Mouse (Mus musculus): ENCODE data around the gene Gm10282. TPM values are rescaled to one million over a fixed set of nuclear protein-coding genes. Genes with fewer than 3 reads are reported as not detected.

Gm10282 gene
- polyA plus RNA-seq, 1 experiment from 2014 or later, result 39.9 TPM

- no peaks in the 10 kb centered on the region for H3K27me3 ChIP-seq (ENCODE audit: control insufficient read depth, insufficient read depth, low read length)
- H3K4me2 ChIP-seq (ENCODE audit: low read depth, low read length), result no peak overlapping the region
- no peak for DNase-seq (ENCODE audit: low spot score)
- 75% methylated on average over 11 of the region's 11 CpGs for WGBS
- H3K4me1 ChIP-seq (ENCODE audit: control insufficient read depth, insufficient read depth, low read length), result no peaks in the 10 kb centered on the region
- no peak overlapping the region for H3K4me3 ChIP-seq (ENCODE audit: low read depth, low read length)
- no peak overlapping the region for H3K9ac ChIP-seq (replicated peaks; ENCODE audit: low read length)
- no peak overlapping the region for H3K27ac ChIP-seq (replicated peaks; ENCODE audit: low read depth, low read length)
- no peaks in the 10 kb centered on the region for H3K9me3 ChIP-seq (replicated peaks; ENCODE audit: control insufficient read depth, low read length)
- H3K36me3 ChIP-seq (replicated peaks; ENCODE audit: control insufficient read depth, insufficient read depth, low read depth, low read length), result no peaks in the 10 kb centered on the region
- no peak for ATAC-seq (replicated peaks; ENCODE audit: insufficient number of reproducible peaks, low FRiP score, low TSS enrichment, low read depth)
Measured at GRCm38 (mm10) chr8:72271051-72271660, 33.9 kb downstream of the Gm10282 start.

GRCm38 (mm10) chr8:72270606-72271005 lies 34.5 kb downstream of the Gm10282 start:
- H3K4me3 ChIP-seq (ENCODE audit: low read depth, low read length), result no peak overlapping the region
- H3K27ac ChIP-seq (replicated peaks; ENCODE audit: low read depth, low read length), result no peak overlapping the region
- H3K36me3 ChIP-seq (replicated peaks; ENCODE audit: control insufficient read depth, insufficient read depth, low read depth, low read length), result no peaks in the 10 kb centered on the region
- H3K27me3 ChIP-seq (ENCODE audit: control insufficient read depth, insufficient read depth, low read length), result no peaks in the 10 kb centered on the region
- ATAC-seq (replicated peaks; ENCODE audit: insufficient number of reproducible peaks, low FRiP score, low TSS enrichment, low read depth), result no peak
- no peaks in the 10 kb centered on the region for H3K9me3 ChIP-seq (replicated peaks; ENCODE audit: control insufficient read depth, low read length)
- H3K4me2 ChIP-seq (ENCODE audit: low read depth, low read length), result no peak overlapping the region
- no peak overlapping the region for H3K9ac ChIP-seq (replicated peaks; ENCODE audit: low read length)
- 86% methylated on average over 12 of the region's 12 CpGs for WGBS
- DNase-seq (ENCODE audit: low spot score), result no peak
- no peaks in the 10 kb centered on the region for H3K4me1 ChIP-seq (ENCODE audit: control insufficient read depth, insufficient read depth, low read length)

- H3K27ac ChIP-seq (replicated peaks; ENCODE audit: low read depth, low read length), result no peak overlapping the region
- H3K4me3 ChIP-seq (ENCODE audit: low read depth, low read length), result no peak overlapping the region
- no peaks in the 10 kb centered on the region for H3K36me3 ChIP-seq (replicated peaks; ENCODE audit: control insufficient read depth, insufficient read depth, low read depth, low read length)
- H3K9me3 ChIP-seq (replicated peaks; ENCODE audit: control insufficient read depth, low read length), result no peaks in the 10 kb centered on the region
- ATAC-seq (replicated peaks; ENCODE audit: insufficient number of reproducible peaks, low FRiP score, low TSS enrichment, low read depth) (no peak), DNase-seq (ENCODE audit: low spot score) (no peak)
- H3K27me3 ChIP-seq (ENCODE audit: control insufficient read depth, insufficient read depth, low read length), result no peaks in the 10 kb centered on the region
- H3K4me1 ChIP-seq (ENCODE audit: control insufficient read depth, insufficient read depth, low read length), result no peaks in the 10 kb centered on the region
- H3K9ac ChIP-seq (replicated peaks; ENCODE audit: low read length), result no peak overlapping the region
- 81% methylated on average over 15 of the region's 15 CpGs for WGBS
- H3K4me2 ChIP-seq (ENCODE audit: low read depth, low read length), result no peak overlapping the region
Measured at GRCm38 (mm10) chr8:72268356-72268755, 36.7 kb downstream of the Gm10282 start.

GRCm38 (mm10) chr8:72267106-72267505 lies 38.0 kb downstream of the Gm10282 start:
- ATAC-seq (replicated peaks; ENCODE audit: insufficient number of reproducible peaks, low FRiP score, low TSS enrichment, low read depth) (no peak), DNase-seq (ENCODE audit: low spot score) (no peak)
- Histone ChIP-seq H3K4me2 (ENCODE audit: low read depth, low read length) (no peak overlapping the region), H3K4me1 (ENCODE audit: control insufficient read depth, insufficient read depth, low read length) (no peaks in the 10 kb centered on the region), H3K9me3 (replicated peaks; ENCODE audit: control insufficient read depth, low read length) (no peaks in the 10 kb centered on the region), H3K9ac (replicated peaks; ENCODE audit: low read length) (no peak overlapping the region), H3K27me3 (ENCODE audit: control insufficient read depth, insufficient read depth, low read length) (no peaks in the 10 kb centered on the region), H3K36me3 (replicated peaks; ENCODE audit: control insufficient read depth, insufficient read depth, low read depth, low read length) (no peaks in the 10 kb centered on the region), H3K27ac (replicated peaks; ENCODE audit: low read depth, low read length) (no peak overlapping the region), H3K4me3 (ENCODE audit: low read depth, low read length) (no peak overlapping the region)
- 97% methylated on average over 8 of the region's 8 CpGs for WGBS

- Histone ChIP-seq H3K9ac (replicated peaks; ENCODE audit: low read length) (no peak overlapping the region), H3K4me2 (ENCODE audit: low read depth, low read length) (no peak overlapping the region), H3K36me3 (replicated peaks; ENCODE audit: control insufficient read depth, insufficient read depth, low read depth, low read length) (no peaks in the 10 kb centered on the region), H3K4me1 (ENCODE audit: control insufficient read depth, insufficient read depth, low read length) (no peaks in the 10 kb centered on the region), H3K4me3 (ENCODE audit: low read depth, low read length) (no peak overlapping the region), H3K9me3 (replicated peaks; ENCODE audit: control insufficient read depth, low read length) (no peaks in the 10 kb centered on the region), H3K27me3 (ENCODE audit: control insufficient read depth, insufficient read depth, low read length) (no peaks in the 10 kb centered on the region), H3K27ac (replicated peaks; ENCODE audit: low read depth, low read length) (no peak overlapping the region)
- DNase-seq (ENCODE audit: low spot score), result no peak
- ATAC-seq (replicated peaks; ENCODE audit: insufficient number of reproducible peaks, low FRiP score, low TSS enrichment, low read depth), result no peak
Measured at GRCm38 (mm10) chr8:72266671-72267070, 38.4 kb downstream of the Gm10282 start.

GRCm38 (mm10) chr8:72265342-72265741 lies 39.7 kb downstream of the Gm10282 start:
- H3K4me3 ChIP-seq (ENCODE audit: low read depth, low read length), result no peak overlapping the region
- DNase-seq (ENCODE audit: low spot score), result no peak
- H3K27ac ChIP-seq (replicated peaks; ENCODE audit: low read depth, low read length), result no peak overlapping the region
- H3K27me3 ChIP-seq (ENCODE audit: control insufficient read depth, insufficient read depth, low read length), result no peaks in the 10 kb centered on the region
- H3K9ac ChIP-seq (replicated peaks; ENCODE audit: low read length), result no peak overlapping the region
- ATAC-seq (replicated peaks; ENCODE audit: insufficient number of reproducible peaks, low FRiP score, low TSS enrichment, low read depth), result no peak
- no peaks in the 10 kb centered on the region for H3K9me3 ChIP-seq (replicated peaks; ENCODE audit: control insufficient read depth, low read length)
- 73% methylated on average over 6 of the region's 7 CpGs for WGBS
- H3K36me3 ChIP-seq (replicated peaks; ENCODE audit: control insufficient read depth, insufficient read depth, low read depth, low read length), result no peaks in the 10 kb centered on the region
- no peaks in the 10 kb centered on the region for H3K4me1 ChIP-seq (ENCODE audit: control insufficient read depth, insufficient read depth, low read length)
- H3K4me2 ChIP-seq (ENCODE audit: low read depth, low read length), result no peak overlapping the region

- no peaks in the 10 kb centered on the region for H3K36me3 ChIP-seq (replicated peaks; ENCODE audit: control insufficient read depth, insufficient read depth, low read depth, low read length)
- H3K4me1 ChIP-seq (ENCODE audit: control insufficient read depth, insufficient read depth, low read length), result no peaks in the 10 kb centered on the region
- no peaks in the 10 kb centered on the region for H3K27me3 ChIP-seq (ENCODE audit: control insufficient read depth, insufficient read depth, low read length)
- 70% methylated on average over 7 of the region's 7 CpGs for WGBS
- DNase-seq (ENCODE audit: low spot score) (no peak), ATAC-seq (replicated peaks; ENCODE audit: insufficient number of reproducible peaks, low FRiP score, low TSS enrichment, low read depth) (no peak)
- H3K9me3 ChIP-seq (replicated peaks; ENCODE audit: control insufficient read depth, low read length), result no peaks in the 10 kb centered on the region
- no peak overlapping the region for H3K9ac ChIP-seq (replicated peaks; ENCODE audit: low read length)
- H3K27ac ChIP-seq (replicated peaks; ENCODE audit: low read depth, low read length), result no peak overlapping the region
- H3K4me3 ChIP-seq (ENCODE audit: low read depth, low read length), result no peak overlapping the region
- no peak overlapping the region for H3K4me2 ChIP-seq (ENCODE audit: low read depth, low read length)
Measured at GRCm38 (mm10) chr8:72263451-72263850, 41.6 kb downstream of the Gm10282 start.

GRCm38 (mm10) chr8:72262756-72263155 lies 42.3 kb downstream of the Gm10282 start:
- H3K4me2 ChIP-seq (ENCODE audit: low read depth, low read length), result no peak overlapping the region
- DNase-seq (ENCODE audit: low spot score) (no peak), ATAC-seq (replicated peaks; ENCODE audit: insufficient number of reproducible peaks, low FRiP score, low TSS enrichment, low read depth) (no peak)
- no peak overlapping the region for H3K4me3 ChIP-seq (ENCODE audit: low read depth, low read length)
- no peaks in the 10 kb centered on the region for H3K9me3 ChIP-seq (replicated peaks; ENCODE audit: control insufficient read depth, low read length)
- H3K4me1 ChIP-seq (ENCODE audit: control insufficient read depth, insufficient read depth, low read length), result no peaks in the 10 kb centered on the region
- H3K27me3 ChIP-seq (ENCODE audit: control insufficient read depth, insufficient read depth, low read length), result no peaks in the 10 kb centered on the region
- H3K27ac ChIP-seq (replicated peaks; ENCODE audit: low read depth, low read length), result no peak overlapping the region
- no peak overlapping the region for H3K9ac ChIP-seq (replicated peaks; ENCODE audit: low read length)
- H3K36me3 ChIP-seq (replicated peaks; ENCODE audit: control insufficient read depth, insufficient read depth, low read depth, low read length), result no peaks in the 10 kb centered on the region
- WGBS, result 89% methylated on average over 2 of the region's 2 CpGs

Data from embryonic facial prominence, embryonic 11.5 days (tissue).